Mouse (Mus musculus) 3T3-L1 (cell line): ENCODE results near the gene Gusb.

Source experiments
- DNase-seq: peaks from one replicate; pipeline ENCODE4 v3.0.0-alpha.2; 2015; ENCODE audit warnings: low read depth, low spot score

The Gusb gene

DNA sequence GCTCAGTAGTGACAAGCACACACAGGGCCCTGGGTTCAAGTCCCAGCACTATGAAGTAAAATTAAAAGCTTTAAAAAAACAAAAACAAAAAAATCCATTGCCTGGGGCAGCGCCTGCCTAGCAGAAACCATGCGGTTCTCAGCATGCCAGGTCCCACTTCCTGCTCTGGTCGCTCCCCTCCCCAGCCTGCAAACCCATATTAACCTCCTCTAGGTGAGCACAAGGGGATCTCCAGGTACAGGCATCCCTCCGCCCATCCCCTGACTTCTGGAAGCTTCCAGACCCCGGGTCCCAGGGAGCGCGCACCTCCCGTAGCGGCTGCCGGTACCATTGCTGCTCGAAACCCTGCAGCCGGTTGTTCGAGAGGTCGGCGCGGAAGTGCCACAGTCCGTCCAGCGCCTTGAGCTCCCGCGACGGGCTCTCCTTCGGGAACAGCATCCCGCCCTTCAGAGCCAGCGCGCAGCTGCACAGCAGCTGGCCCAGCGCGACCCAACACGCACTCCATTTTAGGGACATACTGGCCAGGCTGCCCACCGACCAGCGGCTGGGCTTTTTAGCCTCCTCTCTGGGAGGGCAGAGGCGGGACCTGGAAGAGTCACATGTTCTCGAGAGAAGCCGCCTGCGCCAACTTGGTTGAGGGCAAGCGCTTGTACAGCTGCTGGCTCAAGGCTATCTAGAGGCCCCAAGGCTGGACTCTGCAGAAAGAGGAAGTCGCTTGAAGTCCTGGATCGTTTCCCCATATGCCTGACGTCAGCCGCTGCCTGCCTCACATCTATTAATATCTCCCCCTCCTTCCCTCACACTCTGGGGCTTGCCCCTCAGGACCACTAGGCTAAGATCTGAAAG is at the start of gene Gusb:
TSS of gene Gusb (minus strand) at position 749 of the 846 bp plus-strand sequence.
- DNase-seq = peak; percentile 98

DNA sequence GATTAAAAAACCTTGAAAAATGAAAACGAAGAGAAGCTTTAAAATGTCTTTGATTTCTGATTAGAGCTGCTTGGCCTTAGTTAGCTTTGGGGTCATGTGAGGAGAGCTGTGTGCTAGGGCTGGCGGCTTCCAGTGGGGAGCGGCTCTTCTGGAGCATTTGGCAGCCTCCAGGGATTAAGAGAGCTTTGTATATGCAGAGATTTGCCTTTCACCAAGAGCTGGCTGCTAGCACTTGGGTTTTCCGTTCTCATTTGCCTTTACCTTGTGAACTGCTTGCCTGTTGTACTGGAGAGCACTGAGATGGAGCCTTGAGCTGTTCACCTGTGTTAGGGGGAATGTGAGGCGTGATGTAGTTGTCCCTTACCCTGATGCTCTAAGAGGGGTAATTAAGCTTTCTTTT is 49.7 kb upstream of the Gusb start:
- no peak for DNase-seq

GRCm38 (mm10) chr5:130051073-130051860 is 48.4 kb upstream of the Gusb start:
- no peak for DNase-seq

DNA sequence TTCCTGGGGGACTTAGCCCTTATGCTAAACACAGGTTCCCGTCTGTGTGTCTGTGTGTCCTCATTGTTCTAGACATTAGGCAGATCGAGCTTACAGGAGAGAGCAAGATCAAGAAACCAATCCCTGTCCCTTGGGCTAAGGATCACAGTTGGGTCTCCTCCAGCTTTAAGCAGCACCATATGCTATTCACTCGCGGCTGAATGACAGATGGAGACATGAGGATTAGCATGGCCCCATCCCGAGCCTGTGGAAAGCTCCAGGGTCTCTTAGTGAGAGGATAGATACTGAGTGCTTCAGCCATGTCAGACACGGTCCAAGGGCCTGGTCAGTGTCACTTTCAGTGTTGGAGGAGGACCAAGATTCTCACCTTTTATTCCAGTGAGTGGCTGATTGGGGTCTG is 47.6 kb upstream of the Gusb start:
- DNase-seq = no peak

DNA sequence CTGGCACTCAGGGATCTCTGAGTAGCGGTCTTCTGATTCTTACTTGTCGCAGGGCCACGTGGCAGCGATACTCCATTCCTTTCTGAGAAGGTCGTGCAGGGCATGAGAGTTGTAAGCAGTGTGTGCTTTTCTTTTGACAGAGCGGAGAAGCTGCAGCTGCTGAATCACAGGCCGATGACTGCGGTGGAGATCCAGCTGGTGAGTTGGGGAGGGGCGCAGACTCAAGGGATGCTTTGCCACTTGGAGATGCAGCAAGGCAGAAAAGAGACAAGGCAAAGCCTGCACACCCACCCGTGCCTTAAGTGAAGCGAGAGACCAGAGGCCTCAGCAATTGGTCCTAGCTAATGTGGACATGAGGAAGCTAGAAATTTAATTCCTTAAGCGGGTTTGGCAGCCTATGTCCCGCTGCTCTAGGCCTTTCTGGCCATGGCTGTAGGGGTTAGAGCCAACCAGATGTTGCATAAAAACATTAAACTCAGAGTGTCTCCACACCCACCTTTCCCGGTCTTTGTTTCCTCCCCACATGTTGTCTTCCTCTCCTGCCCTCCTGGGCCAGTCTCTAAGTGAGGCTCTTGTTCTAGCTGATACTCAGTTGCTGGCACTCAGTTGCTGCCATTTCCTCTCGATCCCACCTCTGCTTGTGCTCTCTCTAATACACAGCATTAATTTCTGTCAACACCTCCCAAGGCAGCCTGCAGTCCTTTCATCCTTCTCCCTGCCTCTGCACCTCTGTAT is 46.1 kb upstream of the Gusb start:
- DNase-seq = no peak

DNA sequence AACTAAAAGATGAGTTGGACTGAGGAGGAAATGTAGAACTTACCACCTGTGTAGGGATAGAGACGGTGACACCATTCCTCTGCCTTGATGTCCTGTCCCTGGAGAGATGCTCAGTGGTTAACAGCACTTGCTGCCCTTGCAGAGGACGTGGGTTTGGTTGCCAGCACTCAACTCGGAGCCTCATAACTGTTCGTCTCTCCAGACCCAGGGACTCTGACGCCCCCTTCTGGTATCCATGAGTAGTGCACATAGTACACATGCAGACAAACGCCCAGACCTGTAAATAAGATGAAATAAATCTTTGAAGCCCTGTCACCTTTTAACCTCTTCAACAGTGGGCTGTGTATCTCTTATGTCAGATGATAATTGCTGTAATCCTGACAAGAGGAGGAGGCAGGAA is 44.2 kb upstream of the Gusb start:
- peak; percentile 37 for DNase-seq

GRCm38 (mm10) chr5:130046589-130046988 is 43.7 kb upstream of the Gusb start:
- no peak for DNase-seq

DNA sequence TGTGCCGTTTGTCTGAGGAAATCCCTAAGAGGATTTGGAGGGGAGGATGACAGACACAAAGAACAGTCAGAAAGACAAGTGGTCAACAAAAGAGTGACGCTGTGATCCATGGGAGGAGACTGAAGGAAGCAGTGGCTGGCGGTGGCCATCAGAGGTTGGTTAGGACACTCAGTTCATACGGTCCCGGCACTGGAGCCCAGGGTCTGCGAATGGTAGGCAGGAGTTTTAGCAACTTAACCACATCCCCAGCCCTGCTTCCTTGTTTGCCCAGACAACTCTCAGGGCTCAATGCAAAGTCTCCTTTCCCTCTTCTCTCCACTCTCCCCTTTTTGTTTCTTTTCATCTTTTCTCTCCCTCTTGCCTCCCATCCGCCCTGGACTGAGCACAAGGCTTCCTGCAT is 43.3 kb upstream of the Gusb start:
- DNase-seq = no peak

- peak; percentile 71 for DNase-seq
These were observed 41.4 kb upstream of the Gusb start for GRCm38 (mm10) chr5:130044201-130044695.

GRCm38 (mm10) chr5:130043741-130044140 is 40.9 kb upstream of the Gusb start:
- DNase-seq = no peak

- DNase-seq = no peak
These were observed 38.4 kb upstream of the Gusb start for GRCm38 (mm10) chr5:130041262-130041661.

GRCm38 (mm10) chr5:130040797-130041196 is 37.9 kb upstream of the Gusb start:
- no peak for DNase-seq

- peak; percentile 84 for DNase-seq
These were observed 35.1 kb upstream of the Gusb start for GRCm38 (mm10) chr5:130037752-130038455.

- DNase-seq = peak; percentile 55
These were observed 33.5 kb upstream of the Gusb start for GRCm38 (mm10) chr5:130036300-130036699.

GRCm38 (mm10) chr5:130033869-130034268 is 31.0 kb upstream of the Gusb start:
- DNase-seq = no peak

GRCm38 (mm10) chr5:130031410-130032390 is 28.9 kb upstream of the Gusb start:
- DNase-seq = no peak

DNA sequence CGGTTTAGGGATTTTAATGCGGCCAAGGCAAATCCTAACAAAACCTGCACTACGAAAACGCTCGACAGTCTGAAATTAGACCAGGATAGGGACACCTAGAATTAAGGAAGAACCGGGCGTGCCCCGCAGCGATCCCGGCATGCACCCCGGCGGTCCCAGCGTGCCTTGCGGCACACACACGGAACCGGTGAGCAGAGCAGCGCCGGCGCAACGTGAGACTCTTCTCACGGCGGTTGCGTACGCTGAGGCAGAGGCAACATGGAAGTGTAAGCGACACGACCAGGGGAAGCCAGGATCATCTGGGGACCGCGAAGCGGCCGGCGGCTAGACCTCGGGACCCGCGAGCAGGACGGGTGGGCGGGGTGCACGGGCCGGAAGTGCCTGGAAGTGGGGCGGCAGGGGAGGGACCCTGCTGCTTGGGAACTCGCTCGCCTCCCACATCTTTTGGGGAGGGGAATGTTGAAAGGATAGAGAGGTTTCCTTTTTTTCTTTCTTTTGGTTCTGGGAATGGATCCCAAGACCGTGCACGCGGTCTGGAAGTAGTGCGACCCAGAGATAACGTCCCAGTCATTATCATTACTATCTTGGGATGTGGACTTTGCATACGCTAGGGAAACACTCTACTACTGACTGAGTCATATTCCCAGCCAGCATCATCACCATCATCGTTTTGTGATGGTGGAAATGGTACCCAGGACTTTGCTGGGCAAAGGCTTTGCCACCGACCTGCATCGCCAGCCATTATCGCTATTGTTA is 26.5 kb upstream of the Gusb start, which contains the start of the genes Asl and Crcp:
TSS of gene Asl (minus strand) at position 106 of the 756 bp plus-strand sequence.
TSS of gene Crcp (plus strand) at position 149 of the 756 bp plus-strand sequence.
- DNase-seq = peak; percentile 83

DNA sequence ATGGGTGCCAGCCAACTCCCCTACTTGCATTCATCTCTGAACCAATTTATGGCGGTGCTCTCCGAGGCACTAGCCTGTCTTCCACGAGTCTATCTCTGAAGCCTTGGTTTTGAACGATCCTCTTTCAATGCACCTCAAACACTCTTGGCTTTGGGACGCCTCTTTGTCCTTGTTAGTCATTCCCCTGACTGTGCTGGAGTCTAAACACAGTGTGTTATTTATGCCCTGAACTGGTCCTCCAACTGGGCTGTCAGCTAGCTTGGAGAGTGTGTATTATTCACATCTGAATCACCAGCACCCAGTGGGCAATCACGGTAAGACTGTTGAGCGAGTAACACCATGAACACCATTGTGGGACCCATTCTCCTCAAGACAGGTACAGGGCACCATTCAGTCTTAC is 24.8 kb upstream of the Gusb start:
- DNase-seq = peak; percentile 46

GRCm38 (mm10) chr5:130027134-130027533 is 24.3 kb upstream of the Gusb start:
- DNase-seq = no peak
